Mouse (Mus musculus) neural tube, embryonic 15.5 days (tissue): ENCODE data around the gene Lmtk2. TPM values are rescaled to one million over a fixed set of nuclear protein-coding genes. Genes with fewer than 3 reads are reported as not detected.

ENCODE experiments used
- ATAC-seq: fragments of 200-750 bp; cut with Nextera tagmentation; 2 replicates; pipeline ENCODE4 v1.8.0; 2017; ENCODE audit warnings: mild to moderate bottlenecking, moderate TSS enrichment, moderate library complexity; ENCODE audit not compliant: low FRiP score
- H3K27ac ChIP-seq: fragments of 300-500 bp; sonication (generic); replicated peaks from 2 replicates; pipeline ENCODE4 v1.5.1; 2015; ENCODE audit warnings: mild to moderate bottlenecking, inconsistent platforms
- H3K27me3 ChIP-seq: fragments of 300-500 bp; sonication (generic); replicated peaks from 2 replicates; pipeline ENCODE4 v1.6.1; 2015; ENCODE audit warnings: inconsistent platforms
- H3K36me3 ChIP-seq: fragments of 300-500 bp; sonication (generic); 2 replicates; pipeline ENCODE4 v1.6.1; 2015; ENCODE audit warnings: inconsistent platforms
- H3K4me1 ChIP-seq: fragments of 300-500 bp; sonication (generic); 2 replicates; pipeline ENCODE4 v1.6.1; 2015; ENCODE audit warnings: inconsistent platforms
- H3K4me2 ChIP-seq: fragments of 300-500 bp; sonication (generic); 2 replicates; pipeline ENCODE4 v1.6.1; 2015; ENCODE audit warnings: inconsistent platforms, mild to moderate bottlenecking, moderate library complexity
- H3K4me3 ChIP-seq: fragments of 300-500 bp; sonication (generic); replicated peaks from 2 replicates; pipeline ENCODE4 v1.5.1; 2015; ENCODE audit warnings: mild to moderate bottlenecking, inconsistent platforms
- H3K9ac ChIP-seq: fragments of 300-500 bp; sonication (generic); replicated peaks from 2 replicates; pipeline ENCODE4 v1.6.1; 2015; ENCODE audit warnings: mild to moderate bottlenecking, inconsistent platforms
- H3K9me3 ChIP-seq: fragments of 300-500 bp; sonication (generic); replicated peaks from 2 replicates; pipeline ENCODE4 v1.6.1; 2016; ENCODE audit warnings: inconsistent platforms
- WGBS: fragments of 180-500 bp; shearing (Covaris S2); methylation state at CpG from one replicate; pipeline ENCODE4 v1.1.7; 2015; ENCODE audit warnings: mixed read lengths; 5-methylcytosine and 5-hydroxymethylcytosine counted together
- polyA plus RNA-seq: library from polyadenylated mRNA; unstranded; fragments of >200 nt; fragmentation: Nextera tagmentation; extraction: Ambion mirVana; gene quantifications from 2 replicates; pipeline ENCODE4 v1.2.1, GENCODE M21; 2015

Lmtk2 gene
- polyA plus RNA-seq, 1 experiment from 2014 or later = 9.4 TPM

DNA sequence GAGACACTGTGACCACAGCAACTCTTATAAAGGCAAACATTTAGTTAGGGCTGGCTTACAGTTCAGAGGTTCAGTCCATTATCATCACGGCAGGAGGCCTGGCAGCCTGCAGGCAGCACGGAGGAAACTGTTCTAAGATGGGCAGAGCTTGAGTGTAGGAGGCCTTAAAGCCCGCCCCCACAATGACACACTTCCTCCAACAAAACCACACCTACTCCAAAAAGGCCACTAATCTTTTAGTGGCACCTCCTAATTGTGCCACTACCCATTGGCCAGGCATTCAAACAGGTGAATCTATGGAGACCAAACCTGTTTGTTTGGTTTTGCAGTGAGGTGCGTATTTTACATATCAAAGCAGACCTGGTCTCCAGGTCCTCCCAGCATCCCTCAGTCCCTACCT is 16.0 kb upstream of the Lmtk2 start:
- H3K9me3 ChIP-seq = no peaks in the 10 kb centered on the region
- no peak overlapping the region for H3K4me3 ChIP-seq
- no peak overlapping the region for H3K4me2 ChIP-seq
- 69% methylated on average over 4 of the region's 4 CpGs for WGBS
- no peak overlapping the region for H3K27ac ChIP-seq
- no peak overlapping the region for H3K9ac ChIP-seq
- no peaks in the 10 kb centered on the region for H3K27me3 ChIP-seq
- ATAC-seq = no peak
- H3K4me1 ChIP-seq = no peaks in the 10 kb centered on the region
- no peaks in the 10 kb centered on the region for H3K36me3 ChIP-seq

DNA sequence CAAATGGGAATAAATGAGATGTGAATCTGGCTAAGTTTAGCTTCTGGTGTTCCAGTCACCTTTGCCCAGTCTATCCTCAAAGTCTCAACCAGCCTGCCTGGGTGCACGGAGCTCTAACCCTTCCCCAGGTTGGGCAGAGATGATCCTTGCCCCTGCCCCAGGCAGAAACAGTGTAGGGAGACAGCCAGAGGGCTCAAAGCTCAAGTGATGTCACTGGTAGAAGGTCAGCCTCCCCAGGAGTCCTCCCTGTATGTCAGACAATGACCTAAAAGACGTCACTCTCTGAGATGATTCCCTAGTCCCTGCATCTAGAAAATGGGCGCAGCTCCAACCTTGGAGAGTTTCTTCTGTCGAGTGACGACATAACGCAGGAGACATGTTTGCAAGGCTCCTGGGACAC is 14.5 kb upstream of the Lmtk2 start:
- Histone ChIP-seq H3K4me1 (no peaks in the 10 kb centered on the region), H3K27me3 (no peaks in the 10 kb centered on the region), H3K4me3 (no peak overlapping the region), H3K9ac (no peak overlapping the region), H3K4me2 (no peak overlapping the region), H3K27ac (no peak overlapping the region), H3K36me3 (no peaks in the 10 kb centered on the region), H3K9me3 (no peaks in the 10 kb centered on the region)
- 81% methylated on average over 6 of the region's 6 CpGs for WGBS
- no peak for ATAC-seq

DNA sequence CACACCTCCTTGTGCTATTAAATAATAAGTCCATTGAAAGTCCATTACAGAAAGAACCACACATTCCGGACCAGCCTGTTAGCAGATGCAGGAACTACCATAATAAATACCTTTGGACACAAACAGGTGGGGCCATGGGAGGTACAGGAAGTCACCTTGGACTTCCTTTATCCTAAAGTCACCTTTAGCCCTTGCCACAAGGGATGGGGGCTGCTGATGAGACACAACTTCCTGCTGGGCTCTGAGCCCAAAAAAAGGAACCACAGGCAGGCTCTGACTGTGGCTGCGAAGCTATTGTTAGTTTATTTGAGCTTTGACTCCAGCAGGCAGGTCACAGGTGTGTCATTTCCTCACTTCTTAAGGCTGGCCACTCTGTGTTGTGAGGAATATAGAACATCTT is 13.7 kb upstream of the Lmtk2 start:
- Histone ChIP-seq H3K4me3 (no peak overlapping the region), H3K4me1 (no peaks in the 10 kb centered on the region), H3K9ac (no peak overlapping the region), H3K27ac (no peak overlapping the region), H3K27me3 (no peaks in the 10 kb centered on the region), H3K36me3 (no peaks in the 10 kb centered on the region), H3K4me2 (no peak overlapping the region), H3K9me3 (no peaks in the 10 kb centered on the region)
- WGBS = 63% methylated on average over 2 of the region's 2 CpGs
- ATAC-seq = no peak

DNA sequence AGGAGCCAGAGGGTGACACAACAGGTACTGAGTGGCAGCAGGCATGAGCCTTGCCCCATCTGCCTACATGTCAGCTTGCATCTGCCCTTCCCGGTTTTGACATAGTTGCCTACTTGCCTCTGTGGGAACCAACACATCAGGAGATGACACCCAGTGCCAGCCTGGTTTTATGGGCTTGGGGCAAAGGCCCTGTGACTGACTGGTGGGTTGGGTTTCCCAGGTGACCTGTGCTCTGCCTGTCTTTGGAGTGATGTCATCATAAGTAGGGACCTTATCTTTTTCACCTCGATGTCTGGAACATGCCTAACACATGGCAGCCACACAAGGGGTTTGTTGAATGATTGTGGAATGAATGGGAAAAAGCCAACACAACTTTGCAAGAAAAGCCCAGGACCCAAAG is 11.9 kb upstream of the Lmtk2 start:
- no peaks in the 10 kb centered on the region for H3K4me1 ChIP-seq
- no peak overlapping the region for H3K27ac ChIP-seq
- H3K9me3 ChIP-seq = no peaks in the 10 kb centered on the region
- no peaks in the 10 kb centered on the region for H3K36me3 ChIP-seq
- ATAC-seq = no peak
- WGBS = 86% methylated on average over 2 of the region's 2 CpGs
- H3K9ac ChIP-seq = no peak overlapping the region
- H3K27me3 ChIP-seq = no peaks in the 10 kb centered on the region
- H3K4me3 ChIP-seq = no peak overlapping the region
- H3K4me2 ChIP-seq = no peak overlapping the region

- Histone ChIP-seq H3K4me1 (no peaks in the 10 kb centered on the region), H3K4me3 (no peak overlapping the region), H3K4me2 (no peak overlapping the region), H3K9ac (no peak overlapping the region), H3K36me3 (no peaks in the 10 kb centered on the region), H3K9me3 (no peaks in the 10 kb centered on the region), H3K27ac (no peak overlapping the region), H3K27me3 (peaks cover 3% of the 10 kb centered on the region; the same call in 1 of the 2 replicates)
- ATAC-seq = no peak
- WGBS = 81% methylated on average over 6 of the region's 6 CpGs
Measured at GRCm38 (mm10) chr5:144095461-144095970, 4.7 kb upstream of the Lmtk2 start.

DNA sequence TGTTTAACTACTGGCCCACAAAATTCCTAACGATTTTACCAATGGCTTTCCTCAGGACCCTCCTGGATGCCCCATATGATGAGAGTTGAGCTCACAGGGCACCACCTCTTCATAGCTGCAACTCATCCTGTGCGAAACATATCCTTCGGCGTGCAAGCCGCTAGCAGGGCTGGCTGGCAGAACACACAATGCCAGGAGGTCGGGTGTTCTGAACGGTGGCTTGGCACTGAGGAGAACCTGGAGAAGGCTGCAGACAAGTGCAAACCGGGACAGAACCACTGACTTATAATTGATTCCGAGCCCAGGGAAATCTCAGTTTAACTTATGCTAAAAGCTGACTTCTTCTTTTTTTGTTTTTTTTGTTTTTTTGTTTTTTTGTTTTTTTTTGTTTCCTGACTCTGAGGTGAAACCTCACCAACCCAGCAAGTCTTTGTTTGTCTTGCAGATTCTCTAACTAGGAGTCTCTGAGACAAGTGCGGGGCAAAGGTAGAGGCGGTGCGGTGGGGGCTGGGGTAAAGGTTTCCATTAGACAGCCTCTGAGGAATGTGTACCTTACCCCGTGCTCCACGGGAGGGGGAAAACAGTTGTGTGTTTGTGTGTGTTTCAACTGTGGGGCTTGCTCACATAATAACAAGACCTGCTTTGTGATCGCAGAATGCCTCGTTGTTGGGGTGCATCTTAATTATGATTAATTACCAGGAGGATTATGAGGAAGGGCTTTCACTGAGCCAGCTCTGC is 2.2 kb upstream of the Lmtk2 start:
- Histone ChIP-seq H3K36me3 (no peaks in the 10 kb centered on the region), H3K9ac (no peak overlapping the region), H3K9me3 (no peaks in the 10 kb centered on the region), H3K4me2 (no peak overlapping the region), H3K27me3 (peaks cover 3% of the 10 kb centered on the region; the same call in 1 of the 2 replicates), H3K4me1 (peaks cover 13% of the 10 kb centered on the region), H3K27ac (no peak overlapping the region), H3K4me3 (no peak overlapping the region)
- WGBS = 61% methylated on average over 16 of the region's 16 CpGs
- ATAC-seq = no peak

GRCm38 (mm10) chr5:144098640-144098929 is 1.7 kb upstream of the Lmtk2 start:
- WGBS = 41% methylated on average over 8 of the region's 8 CpGs
- no peak for ATAC-seq
- Histone ChIP-seq H3K4me3 (no peak overlapping the region), H3K9me3 (no peaks in the 10 kb centered on the region), H3K27ac (no peak overlapping the region), H3K9ac (no peak overlapping the region), H3K4me1 (peaks cover 18% of the 10 kb centered on the region), H3K36me3 (no peaks in the 10 kb centered on the region), H3K4me2 (no peak overlapping the region), H3K27me3 (peaks cover 3% of the 10 kb centered on the region; the same call in 1 of the 2 replicates)

GRCm38 (mm10) chr5:144100948-144101347 is 712 bp downstream of the Lmtk2 start:
- no peaks in the 10 kb centered on the region for H3K36me3 ChIP-seq
- H3K27me3 ChIP-seq = peaks cover 3% of the 10 kb centered on the region; the same call in 1 of the 2 replicates
- H3K27ac ChIP-seq = peak overlapping the region; percentile 94
- H3K4me3 ChIP-seq = peak overlapping the region; percentile 93
- WGBS = 2% methylated on average over 20 of the region's 20 CpGs
- peak overlapping the region; percentile 56 for H3K4me2 ChIP-seq
- peaks cover 18% of the 10 kb centered on the region for H3K4me1 ChIP-seq
- H3K9me3 ChIP-seq = no peaks in the 10 kb centered on the region
- no peak for ATAC-seq
- peak overlapping the region; percentile 93 for H3K9ac ChIP-seq

GRCm38 (mm10) chr5:144105070-144105469 is 4.8 kb downstream of the Lmtk2 start:
- H3K4me2 ChIP-seq = no peak overlapping the region
- H3K4me1 ChIP-seq = peaks cover 18% of the 10 kb centered on the region
- no peak overlapping the region for H3K4me3 ChIP-seq
- ATAC-seq = no peak
- H3K9ac ChIP-seq = no peak overlapping the region
- H3K9me3 ChIP-seq = no peaks in the 10 kb centered on the region
- no peaks in the 10 kb centered on the region for H3K27me3 ChIP-seq
- H3K36me3 ChIP-seq = no peaks in the 10 kb centered on the region
- 74% methylated on average over 9 of the region's 9 CpGs for WGBS
- H3K27ac ChIP-seq = no peak overlapping the region

- H3K4me1 ChIP-seq = peaks cover 18% of the 10 kb centered on the region
- no peaks in the 10 kb centered on the region for H3K27me3 ChIP-seq
- no peaks in the 10 kb centered on the region for H3K36me3 ChIP-seq
- ATAC-seq = no peak
- no peak overlapping the region for H3K27ac ChIP-seq
- H3K4me3 ChIP-seq = no peak overlapping the region
- no peaks in the 10 kb centered on the region for H3K9me3 ChIP-seq
- H3K9ac ChIP-seq = no peak overlapping the region
- H3K4me2 ChIP-seq = no peak overlapping the region
- WGBS = 64% methylated on average over 6 of the region's 6 CpGs
Measured at GRCm38 (mm10) chr5:144105471-144106129, 5.4 kb downstream of the Lmtk2 start.

DNA sequence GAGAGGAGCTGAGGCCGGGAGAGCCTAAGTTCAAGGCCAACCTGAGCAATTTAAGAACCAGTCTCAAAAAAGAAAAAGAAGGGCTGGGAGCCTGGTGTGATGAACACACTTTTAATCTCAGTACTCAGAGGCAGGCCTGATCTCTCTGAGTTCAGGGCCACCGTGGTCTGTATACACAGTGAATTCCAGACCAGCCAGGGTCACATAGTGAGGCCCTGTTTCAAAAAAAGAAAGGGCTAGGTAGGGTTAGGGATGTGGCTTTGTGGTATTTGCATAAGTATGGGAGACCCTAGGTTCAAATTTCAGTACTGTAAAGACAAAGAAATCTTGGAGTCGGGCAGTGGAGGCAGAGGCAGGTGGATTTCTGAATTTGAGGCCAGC is 5.9 kb downstream of the Lmtk2 start:
- WGBS = 91% methylated on average over 3 of the region's 3 CpGs
- Histone ChIP-seq H3K4me1 (peaks cover 17% of the 10 kb centered on the region), H3K27ac (no peak overlapping the region), H3K36me3 (no peaks in the 10 kb centered on the region), H3K4me2 (no peak overlapping the region), H3K27me3 (no peaks in the 10 kb centered on the region), H3K4me3 (no peak overlapping the region), H3K9ac (no peak overlapping the region), H3K9me3 (no peaks in the 10 kb centered on the region)
- no peak for ATAC-seq

DNA sequence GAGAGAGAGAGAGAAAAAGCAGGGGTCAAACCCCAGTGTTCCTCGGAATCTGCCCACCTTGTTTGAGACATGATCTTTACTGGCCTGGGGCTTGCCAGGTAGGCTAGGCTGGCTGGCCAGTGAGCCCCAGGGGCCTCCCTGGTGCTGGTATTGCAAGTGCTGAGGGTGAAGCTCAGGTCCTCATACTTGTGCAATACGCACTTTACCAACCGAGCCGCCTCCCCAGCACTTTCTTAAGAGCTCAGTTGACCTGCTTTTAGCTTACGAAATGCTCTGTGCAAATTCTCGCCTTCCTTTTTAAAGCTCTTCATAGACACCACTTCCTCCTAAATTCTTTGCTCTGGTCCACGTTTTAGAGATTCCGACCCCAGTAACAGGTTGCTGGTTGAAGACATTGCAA is 9.0 kb downstream of the Lmtk2 start:
- H3K4me1 ChIP-seq = peaks cover 7% of the 10 kb centered on the region
- H3K27ac ChIP-seq = no peak overlapping the region
- H3K4me2 ChIP-seq = no peak overlapping the region
- no peak overlapping the region for H3K4me3 ChIP-seq
- H3K9me3 ChIP-seq = no peaks in the 10 kb centered on the region
- H3K27me3 ChIP-seq = no peaks in the 10 kb centered on the region
- H3K36me3 ChIP-seq = no peaks in the 10 kb centered on the region
- H3K9ac ChIP-seq = no peak overlapping the region
- WGBS = 93% methylated on average over 8 of the region's 8 CpGs
- no peak for ATAC-seq
